ENCODE assay signal across 25 mouse cellular contexts in genomic region chr8:27778982-27779381, GRCm38 (mm10).
DNase-seq lines count a peak whose midpoint lies in the region; ATAC-seq and TF ChIP-seq lines count a peak whose summit lies in the region.
"Had no signal": no experiment of that assay in that cellular context is flagged by ENCODE, and none has a peak within 500 bp of the region (broad histone marks: within the 10 kb centered on the region; RNA-seq: fewer than 3 reads in every experiment).

No protein-coding gene starts in this region.

- H3K27ac ChIP-seq in kidney, embryonic 14.5 days (ENCODE audit: low read depth, low read length), result no peak overlapping the region
- no peak overlapping the region for H3K27ac ChIP-seq in kidney, postnatal 0 days
- no peak overlapping the region for H3K27ac ChIP-seq in intestine, embryonic 16.5 days (ENCODE audit: low read length)
- H3K27ac ChIP-seq: embryonic facial prominence, embryonic 12.5 days; embryonic facial prominence, embryonic 15.5 days; gastrocnemius, adult 2 months; hindbrain, embryonic 12.5 days had no signal

- H3K9me3 ChIP-seq in kidney, embryonic 14.5 days (ENCODE audit: control insufficient read depth, low read length), result no peaks in the 10 kb centered on the region
- no peaks in the 10 kb centered on the region for H3K9me3 ChIP-seq in kidney, postnatal 0 days (replicated peaks; ENCODE audit: low read length)
- no peaks in the 10 kb centered on the region for H3K9me3 ChIP-seq in intestine, embryonic 16.5 days (ENCODE audit: control insufficient read depth, low read length)
- H3K9me3 ChIP-seq: embryonic facial prominence, embryonic 12.5 days; embryonic facial prominence, embryonic 15.5 days; G1E; hindbrain, embryonic 12.5 days had no signal

- intact Hi-C loops in left cerebral cortex, postnatal 14 days (cut with DNase I), result no loop called here

- no peak for ATAC-seq in kidney, embryonic 14.5 days (ENCODE audit: low FRiP score, low TSS enrichment)
- ATAC-seq in kidney, postnatal 0 days (replicated peaks; ENCODE audit: low FRiP score, low read depth), result peak; percentile 57; the same call in 1 of the 2 replicates
- peak; percentile 98 for ATAC-seq in intestine, embryonic 16.5 days
- ATAC-seq: forebrain, embryonic 14.5 days; forebrain, postnatal 0 days; hindbrain, embryonic 16.5 days; Patski had no signal

- H3K4me3 ChIP-seq in kidney, embryonic 14.5 days (ENCODE audit: low read length), result no peak overlapping the region
- H3K4me3 ChIP-seq in kidney, postnatal 0 days (replicated peaks; ENCODE audit: low read depth, low read length), result no peak overlapping the region
- H3K4me3 ChIP-seq in intestine, embryonic 16.5 days (ENCODE audit: low read length), result no peak overlapping the region
- H3K4me3 ChIP-seq: embryonic facial prominence, embryonic 12.5 days; embryonic facial prominence, embryonic 15.5 days; gastrocnemius, adult 2 months; hindbrain, embryonic 12.5 days had no signal

- no peaks in the 10 kb centered on the region for H3K36me3 ChIP-seq in kidney, embryonic 14.5 days (ENCODE audit: control insufficient read depth, insufficient read depth, low read length)
- no peaks in the 10 kb centered on the region for H3K36me3 ChIP-seq in kidney, postnatal 0 days (ENCODE audit: insufficient read depth, low read length)
- H3K36me3 ChIP-seq in intestine, embryonic 16.5 days (ENCODE audit: control insufficient read depth, insufficient read depth, low read length), result no peaks in the 10 kb centered on the region
- H3K36me3 ChIP-seq: embryonic facial prominence, embryonic 12.5 days; embryonic facial prominence, embryonic 15.5 days; G1E; hindbrain, embryonic 12.5 days had no signal

- H3K4me2 ChIP-seq in kidney, embryonic 14.5 days (replicated peaks; ENCODE audit: low read depth, low read length), result no peak overlapping the region
- H3K4me2 ChIP-seq in kidney, postnatal 0 days (ENCODE audit: low read length), result no peak overlapping the region
- no peak overlapping the region for H3K4me2 ChIP-seq in intestine, embryonic 16.5 days (ENCODE audit: low read depth, low read length)
- H3K4me2 ChIP-seq: embryonic facial prominence, embryonic 12.5 days; embryonic facial prominence, embryonic 15.5 days; heart, embryonic 11.5 days; hindbrain, embryonic 12.5 days had no signal

- H3K9ac ChIP-seq in kidney, embryonic 14.5 days (ENCODE audit: low read depth, low read length), result no peak overlapping the region
- H3K9ac ChIP-seq in kidney, postnatal 0 days (ENCODE audit: low read depth, low read length), result no peak overlapping the region
- H3K9ac ChIP-seq in intestine, embryonic 16.5 days (ENCODE audit: low read depth, low read length), result no peak overlapping the region
- H3K9ac ChIP-seq: embryonic facial prominence, embryonic 12.5 days; embryonic facial prominence, embryonic 15.5 days; forebrain, postnatal 0 days; hindbrain, embryonic 12.5 days had no signal

- no peak for TF ChIP-seq CTCF in kidney, postnatal 0 days (IDR thresholded peaks at IDR 0.05; ENCODE audit: low read depth)

- no peaks in the 10 kb centered on the region for H3K4me1 ChIP-seq in kidney, embryonic 14.5 days (ENCODE audit: control insufficient read depth, insufficient read depth, low read length)
- no peaks in the 10 kb centered on the region for H3K4me1 ChIP-seq in kidney, postnatal 0 days (replicated peaks; ENCODE audit: insufficient read depth, low read length)
- H3K4me1 ChIP-seq in intestine, embryonic 16.5 days (ENCODE audit: control insufficient read depth, insufficient read depth, low read length), result no peaks in the 10 kb centered on the region
- H3K4me1 ChIP-seq: embryonic facial prominence, embryonic 12.5 days; embryonic facial prominence, embryonic 15.5 days; hindbrain, embryonic 12.5 days had no signal

- no peaks in the 10 kb centered on the region for H3K27me3 ChIP-seq in kidney, embryonic 14.5 days (ENCODE audit: control insufficient read depth, insufficient read depth, low read length)
- no peaks in the 10 kb centered on the region for H3K27me3 ChIP-seq in kidney, postnatal 0 days (ENCODE audit: insufficient read depth, low read length)
- no peaks in the 10 kb centered on the region for H3K27me3 ChIP-seq in intestine, embryonic 16.5 days (replicated peaks; ENCODE audit: control insufficient read depth, insufficient read depth, low read length)
- H3K27me3 ChIP-seq: CH12.LX; embryonic facial prominence, embryonic 12.5 days; embryonic facial prominence, embryonic 15.5 days; hindbrain, embryonic 12.5 days; Patski had no signal

- peak; percentile 43 for DNase-seq in kidney, adult 9 months
- DNase-seq in kidney, postnatal 0 days (ENCODE audit: low spot score), result no peak
- no peak for DNase-seq in kidney, adult 11 months
- DNase-seq in left cerebral cortex, postnatal 14 days (ENCODE audit: low spot score in 2 of 2), result no peak
- DNase-seq: adrenal gland, adult 2 months; adrenal gland, postnatal 14 days; B cell, adult 2 months; cerebellum, adult 11 months; cerebellum, adult 2 months; cerebellum, adult 9-11 months; cerebellum, postnatal 25 days; forebrain, postnatal 0 days; gastrocnemius, adult 2 months; gastrocnemius, postnatal 14 days had no signal

- WGBS in kidney, embryonic 14.5 days, result 71% methylated on average over 3 of the region's 3 CpGs
- WGBS in kidney, postnatal 0 days, result 62% methylated on average over 3 of the region's 3 CpGs
- 48% methylated on average over 3 of the region's 3 CpGs for WGBS in intestine, embryonic 16.5 days
